Mouse (Mus musculus): ENCODE data around the gene Cd1d1.

Cd1d1 gene

DNA sequence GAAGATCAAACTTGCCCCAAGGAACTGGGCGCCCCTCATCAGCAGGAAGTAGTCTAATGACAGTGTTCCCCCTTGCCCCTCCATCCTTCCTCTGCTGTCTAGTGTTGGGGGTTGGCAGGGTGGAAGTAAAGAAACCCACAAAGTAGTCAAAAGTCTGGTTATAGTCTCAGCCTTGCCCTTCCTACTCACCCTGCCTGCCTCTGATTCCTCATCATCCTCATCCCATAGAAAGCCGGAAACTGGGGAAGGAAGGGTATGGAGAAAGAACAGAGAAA, 37.9 kb downstream of the Cd1d1 start:
- DNase-seq (ENCODE audit: low read depth): no peak

DNA sequence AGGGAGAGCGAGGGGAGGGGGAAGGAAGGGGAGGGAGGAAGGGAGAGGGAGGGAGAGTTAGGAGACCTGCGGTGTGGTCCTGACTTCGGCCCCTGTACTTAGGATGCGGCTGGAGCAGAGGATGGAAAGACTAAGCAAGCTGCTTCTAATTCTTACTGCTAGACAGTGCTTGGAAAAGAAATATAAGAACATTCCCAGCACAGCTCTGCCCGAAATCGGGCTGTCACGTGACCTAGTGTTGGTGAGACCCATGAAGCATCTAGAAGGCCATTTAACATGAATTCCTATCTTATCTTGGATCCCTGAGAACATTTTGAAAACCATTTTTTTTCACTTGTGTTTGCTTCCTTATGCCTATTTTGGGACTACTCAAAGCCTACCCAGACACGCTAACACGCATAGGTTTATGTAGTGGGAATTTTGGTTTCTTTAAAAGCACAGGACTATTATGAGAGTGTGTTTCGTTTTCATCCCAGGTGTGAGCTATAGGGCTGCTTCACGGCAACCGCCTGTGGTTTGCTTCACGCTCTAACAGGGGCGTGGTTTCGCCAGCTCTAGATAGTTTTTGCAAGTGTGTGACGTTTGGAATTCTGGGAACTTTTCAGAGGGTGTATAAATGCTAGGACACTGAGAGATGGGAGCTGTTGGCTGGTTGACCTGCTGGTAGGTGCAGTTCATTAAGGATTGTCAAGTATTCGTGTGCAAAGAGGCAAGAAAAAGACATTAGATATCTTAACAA, 38.4 kb downstream of the Cd1d1 start:
- no peak for DNase-seq (ENCODE audit: low read depth)

DNA sequence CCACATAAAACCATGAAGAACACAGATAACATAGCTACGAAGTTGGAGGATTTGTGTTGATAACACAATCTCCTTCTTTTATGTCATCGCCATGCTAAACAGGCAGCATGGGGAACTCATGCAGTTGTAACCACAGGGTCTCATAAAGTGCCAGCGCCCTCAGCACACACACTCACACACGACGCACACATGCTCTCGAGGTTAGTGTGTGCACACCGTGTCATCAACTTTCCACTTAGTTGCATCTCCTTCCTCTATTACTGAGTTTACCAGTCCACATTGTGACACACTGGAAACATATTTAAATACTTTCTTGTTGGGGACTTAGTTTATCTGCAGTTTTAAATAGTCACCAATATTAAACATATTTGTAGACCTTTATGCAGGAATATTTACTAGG, 40.2 kb downstream of the Cd1d1 start:
- DNase-seq (ENCODE audit: low read depth): no peak

DNA sequence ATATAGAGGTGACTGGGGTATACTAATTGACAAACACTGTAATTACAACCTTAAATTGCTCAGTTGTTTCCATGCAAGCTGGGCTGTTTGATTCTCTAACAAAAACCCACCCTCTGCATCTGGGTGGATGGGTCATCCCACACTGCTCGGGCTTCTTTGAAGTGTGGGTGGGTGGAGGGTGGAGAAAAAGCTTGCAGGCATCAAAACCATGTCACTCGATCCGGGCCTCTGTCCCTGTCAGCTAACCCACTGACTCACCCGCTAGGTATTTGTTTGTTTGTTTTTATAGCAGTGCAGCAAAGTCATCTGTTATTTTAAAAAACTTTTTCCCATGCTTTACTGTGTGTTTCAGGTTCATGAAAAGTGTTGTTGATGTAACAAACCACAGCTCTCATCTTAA, 43.9 kb downstream of the Cd1d1 start:
- no peak for DNase-seq (ENCODE audit: low read depth)

DNA sequence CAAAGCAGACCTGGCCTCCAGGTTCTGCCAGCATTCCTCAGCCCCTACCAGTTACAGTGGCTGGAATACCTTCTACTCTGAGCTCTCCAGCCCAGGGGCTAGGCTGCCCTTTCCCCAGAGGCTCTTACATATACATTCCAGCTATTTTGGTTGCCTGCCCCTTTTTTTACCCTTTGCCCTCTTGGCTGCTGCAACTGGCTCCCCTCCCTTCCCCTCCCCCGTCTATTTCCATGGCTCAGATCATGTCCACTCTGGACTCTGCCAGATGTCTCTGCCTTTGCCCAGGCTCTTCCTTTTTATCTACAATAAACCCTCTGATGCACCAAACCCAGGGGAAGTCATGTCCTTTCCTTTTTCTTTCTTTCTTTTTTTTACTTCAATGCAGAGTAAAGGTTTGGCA, 44.7 kb downstream of the Cd1d1 start:
- no peak for DNase-seq (ENCODE audit: low read depth)

DNA sequence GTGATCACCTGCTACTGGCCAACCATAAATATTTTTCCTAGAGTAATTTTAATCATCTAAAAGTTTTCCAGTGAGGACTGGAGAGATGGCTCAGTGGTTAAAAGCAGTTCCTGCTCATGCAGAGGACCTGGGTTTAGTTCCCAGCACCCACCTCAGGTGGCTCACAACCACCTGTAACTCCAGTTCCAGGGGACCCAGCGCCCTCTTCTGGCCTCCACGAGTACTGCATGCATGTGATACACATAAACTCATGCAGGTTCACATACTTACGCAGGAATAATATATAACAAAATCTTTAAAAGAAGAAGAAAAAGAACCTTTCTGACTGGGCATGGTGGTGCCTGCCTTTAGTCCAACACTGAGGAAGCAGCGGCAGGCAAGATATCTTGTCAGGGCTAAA, 45.4 kb downstream of the Cd1d1 start:
- no peak for DNase-seq (ENCODE audit: low read depth)

DNA sequence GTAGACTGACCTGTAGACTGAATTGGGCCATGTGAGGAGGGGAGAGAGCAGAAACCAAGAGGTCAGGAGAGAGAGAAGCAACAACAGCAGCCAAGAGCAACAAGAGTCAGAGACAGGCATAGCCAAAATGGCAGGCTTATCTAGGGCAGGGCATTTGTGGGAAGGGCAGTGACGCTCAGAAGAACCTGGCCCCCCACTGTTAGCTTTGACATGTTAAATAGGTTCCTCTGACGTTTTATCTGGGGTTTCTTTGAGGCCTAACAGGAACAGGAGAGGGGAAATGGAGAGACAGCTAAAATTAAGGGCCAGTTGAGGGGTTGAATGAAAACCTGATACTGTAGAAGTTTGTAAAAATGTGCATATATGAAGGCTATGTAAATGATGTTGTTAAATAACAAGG, 48.6 kb downstream of the Cd1d1 start:
- no peak for DNase-seq (ENCODE audit: low read depth)
